Mouse (Mus musculus): ENCODE results near the gene Mgat5. TPM values are rescaled to one million over a fixed set of nuclear protein-coding genes. Genes with fewer than 3 reads are reported as not detected.

The Mgat5 gene
- total and polyA plus RNA-seq, 3 experiments, result 0.16 TPM; not detected in 2

GRCm38 (mm10) chr1:127400198-127400597 is 195.4 kb downstream of the Mgat5 start:
- DNase-seq (ENCODE audit: low spot score) (no peak), ATAC-seq (ENCODE audit: extremely low read depth, insufficient number of reproducible peaks, low FRiP score, poor library complexity, severe bottlenecking) (no peak)
- no peaks in the 10 kb centered on the region for H3K36me3 ChIP-seq (replicated peaks)
- H3K27me3 ChIP-seq (ENCODE audit: insufficient read depth, low read length), result no peaks in the 10 kb centered on the region
- H3K4me1 ChIP-seq (ENCODE audit: insufficient read depth, low read depth, low read length), result no peaks in the 10 kb centered on the region
- H3K9me3 ChIP-seq (replicated peaks), result peaks cover 75% of the 10 kb centered on the region
- H3K4me3 ChIP-seq (ENCODE audit: low read depth, low read length), result no peak overlapping the region
- TF ChIP-seq GATA1 (IDR thresholded peaks at IDR 0.05; ENCODE audit: borderline replicate concordance, low read length) (no peak), POLR2AphosphoS5 (IDR thresholded peaks at IDR 0.05; ENCODE audit: insufficient replicate concordance, low read depth, low read length) (no peak), CTCF (IDR thresholded peaks at IDR 0.05; ENCODE audit: low read depth, low read length) (no peak), TAL1 (conservative IDR thresholded peaks at IDR 0.05; ENCODE audit: low read depth, low read length) (no peak), GATA2 (IDR thresholded peaks at IDR 0.05; ENCODE audit: borderline replicate concordance, low read depth, low read length) (no peak)

GRCm38 (mm10) chr1:127400666-127401065 is 195.9 kb downstream of the Mgat5 start:
- Histone ChIP-seq H3K4me1 (ENCODE audit: insufficient read depth, low read depth, low read length) (no peaks in the 10 kb centered on the region), H3K27me3 (ENCODE audit: insufficient read depth, low read length) (no peaks in the 10 kb centered on the region), H3K9me3 (replicated peaks) (peaks cover 75% of the 10 kb centered on the region), H3K4me3 (ENCODE audit: low read depth, low read length) (no peak overlapping the region), H3K36me3 (replicated peaks) (no peaks in the 10 kb centered on the region)
- TF ChIP-seq TAL1 (conservative IDR thresholded peaks at IDR 0.05; ENCODE audit: low read depth, low read length) (no peak), POLR2AphosphoS5 (IDR thresholded peaks at IDR 0.05; ENCODE audit: insufficient replicate concordance, low read depth, low read length) (no peak), CTCF (IDR thresholded peaks at IDR 0.05; ENCODE audit: low read depth, low read length) (no peak), GATA2 (IDR thresholded peaks at IDR 0.05; ENCODE audit: borderline replicate concordance, low read depth, low read length) (no peak), GATA1 (IDR thresholded peaks at IDR 0.05; ENCODE audit: borderline replicate concordance, low read length) (no peak)
- no peak for DNase-seq (ENCODE audit: low spot score)
- ATAC-seq (ENCODE audit: extremely low read depth, insufficient number of reproducible peaks, low FRiP score, poor library complexity, severe bottlenecking), result no peak

DNA sequence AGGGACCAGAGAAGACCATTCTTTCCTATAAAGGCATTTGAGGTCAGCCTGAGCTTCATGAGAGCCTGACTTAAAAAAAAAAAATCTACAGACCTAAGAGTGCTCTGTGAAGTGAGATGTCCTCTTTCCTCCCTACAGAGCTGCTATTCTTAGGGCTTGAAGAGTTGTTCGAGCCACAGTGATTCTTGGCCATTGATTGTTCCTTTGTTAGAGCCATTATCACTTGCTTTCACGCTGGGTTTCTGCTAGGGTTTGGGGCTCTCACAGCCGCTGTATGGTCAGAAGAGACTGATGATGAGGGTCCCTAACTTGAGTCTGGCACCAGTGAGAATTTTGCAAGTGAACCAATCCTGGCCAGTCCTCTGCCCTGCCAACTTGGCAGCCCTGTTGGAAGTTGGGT is 199.8 kb downstream of the Mgat5 start:
- no peak for TF ChIP-seq GATA1 (IDR thresholded peaks at IDR 0.05; ENCODE audit: borderline replicate concordance, low read length)
- TF ChIP-seq POLR2AphosphoS5 (IDR thresholded peaks at IDR 0.05; ENCODE audit: insufficient replicate concordance, low read depth, low read length), result no peak
- no peak for TF ChIP-seq TAL1 (conservative IDR thresholded peaks at IDR 0.05; ENCODE audit: low read depth, low read length)
- TF ChIP-seq GATA2 (IDR thresholded peaks at IDR 0.05; ENCODE audit: borderline replicate concordance, low read depth, low read length), result no peak
- TF ChIP-seq CTCF (IDR thresholded peaks at IDR 0.05; ENCODE audit: low read depth, low read length), result no peak
- H3K27me3 ChIP-seq (ENCODE audit: insufficient read depth, low read length), result no peaks in the 10 kb centered on the region
- peaks cover 65% of the 10 kb centered on the region for H3K9me3 ChIP-seq (replicated peaks)
- ATAC-seq (ENCODE audit: extremely low read depth, insufficient number of reproducible peaks, low FRiP score, poor library complexity, severe bottlenecking) (no peak), DNase-seq (ENCODE audit: low spot score) (no peak)
- H3K4me3 ChIP-seq (ENCODE audit: low read depth, low read length), result no peak overlapping the region
- no peaks in the 10 kb centered on the region for H3K4me1 ChIP-seq (ENCODE audit: insufficient read depth, low read depth, low read length)
- H3K36me3 ChIP-seq (replicated peaks), result no peaks in the 10 kb centered on the region

DNA sequence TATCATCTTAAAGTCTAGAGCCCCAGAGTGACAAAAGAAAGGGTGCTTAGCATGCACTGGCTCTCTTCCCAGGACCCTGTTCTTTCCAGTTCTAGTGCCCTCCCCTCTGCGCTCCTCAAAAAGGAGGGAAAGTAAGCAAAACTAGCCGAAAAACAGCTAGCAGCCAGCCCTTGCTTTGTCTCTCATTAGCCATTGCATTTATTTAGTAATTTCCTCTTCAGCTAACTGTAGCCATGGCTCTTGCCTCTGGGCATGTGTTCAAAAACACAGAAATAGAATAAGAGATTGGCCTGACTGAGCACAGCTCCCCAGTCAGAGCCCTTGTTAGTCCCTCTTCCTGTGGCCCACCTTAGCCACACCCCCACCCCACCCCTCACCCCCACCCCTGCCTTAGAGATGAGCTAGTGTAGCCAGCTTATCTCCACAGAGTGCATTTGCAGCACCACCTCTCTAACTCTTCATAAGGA is 204.2 kb downstream of the Mgat5 start:
- Histone ChIP-seq H3K4me3 (ENCODE audit: low read depth, low read length) (no peak overlapping the region), H3K9me3 (replicated peaks) (peaks cover 63% of the 10 kb centered on the region), H3K36me3 (replicated peaks) (no peaks in the 10 kb centered on the region), H3K4me1 (ENCODE audit: insufficient read depth, low read depth, low read length) (no peaks in the 10 kb centered on the region), H3K27me3 (ENCODE audit: insufficient read depth, low read length) (no peaks in the 10 kb centered on the region)
- DNase-seq (ENCODE audit: low spot score) (no peak), ATAC-seq (ENCODE audit: extremely low read depth, insufficient number of reproducible peaks, low FRiP score, poor library complexity, severe bottlenecking) (no peak)
- no peak for TF ChIP-seq GATA2 (IDR thresholded peaks at IDR 0.05; ENCODE audit: borderline replicate concordance, low read depth, low read length)
- no peak for TF ChIP-seq CTCF (IDR thresholded peaks at IDR 0.05; ENCODE audit: low read depth, low read length)
- no peak for TF ChIP-seq GATA1 (IDR thresholded peaks at IDR 0.05; ENCODE audit: borderline replicate concordance, low read length)

DNA sequence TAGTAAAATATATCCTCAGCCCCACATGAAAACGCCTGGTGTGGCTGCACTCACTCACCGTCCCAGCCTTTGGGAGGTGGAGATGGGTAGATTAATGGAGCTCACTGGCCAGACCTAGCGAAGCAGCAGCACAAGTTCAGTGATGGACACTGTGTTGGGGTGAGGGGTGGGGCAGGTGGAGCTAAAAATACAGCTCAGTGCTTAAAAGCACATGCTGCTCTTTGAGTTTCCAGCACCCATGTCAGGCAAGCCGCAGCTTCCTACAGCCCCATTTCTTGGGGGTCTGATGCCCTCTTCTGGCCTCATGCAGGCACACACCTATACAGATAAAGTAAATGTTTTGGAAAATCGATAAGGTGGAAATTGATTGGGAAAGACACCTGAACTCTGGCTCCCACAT is 204.7 kb downstream of the Mgat5 start:
- ATAC-seq (ENCODE audit: extremely low read depth, insufficient number of reproducible peaks, low FRiP score, poor library complexity, severe bottlenecking), result no peak

DNA sequence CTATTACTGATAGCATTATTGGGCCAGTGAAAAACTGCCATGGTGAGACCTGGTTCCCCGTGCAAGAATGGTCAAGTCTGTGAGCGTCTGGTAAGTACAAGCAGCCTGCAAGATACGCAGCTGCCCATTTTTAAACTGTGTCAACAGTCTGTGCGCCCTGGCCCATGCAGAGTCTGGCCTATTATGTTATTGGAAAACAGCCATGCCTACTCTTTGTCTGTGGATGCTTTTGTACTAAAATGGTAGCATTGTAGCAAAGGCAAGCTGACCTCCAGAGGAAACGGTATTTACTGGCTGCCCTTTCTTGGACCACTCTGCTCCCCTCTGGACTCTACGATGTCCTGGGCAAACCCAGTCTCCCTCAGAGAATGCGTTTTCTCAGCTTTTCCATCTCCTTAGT is 209.7 kb downstream of the Mgat5 start:
- peaks cover 78% of the 10 kb centered on the region for H3K9me3 ChIP-seq (replicated peaks)
- TF ChIP-seq GATA2 (IDR thresholded peaks at IDR 0.05; ENCODE audit: borderline replicate concordance, low read depth, low read length) (no peak), CTCF (IDR thresholded peaks at IDR 0.05; ENCODE audit: low read depth, low read length) (no peak), POLR2AphosphoS5 (IDR thresholded peaks at IDR 0.05; ENCODE audit: insufficient replicate concordance, low read depth, low read length) (no peak), TAL1 (conservative IDR thresholded peaks at IDR 0.05; ENCODE audit: low read depth, low read length) (no peak), GATA1 (IDR thresholded peaks at IDR 0.05; ENCODE audit: borderline replicate concordance, low read length) (no peak)
- no peak overlapping the region for H3K4me3 ChIP-seq (ENCODE audit: low read depth, low read length)
- no peaks in the 10 kb centered on the region for H3K4me1 ChIP-seq (ENCODE audit: insufficient read depth, low read depth, low read length)
- ATAC-seq (ENCODE audit: extremely low read depth, insufficient number of reproducible peaks, low FRiP score, poor library complexity, severe bottlenecking) (no peak), DNase-seq (ENCODE audit: low spot score) (no peak)
- H3K27me3 ChIP-seq (ENCODE audit: insufficient read depth, low read length), result no peaks in the 10 kb centered on the region
- no peaks in the 10 kb centered on the region for H3K36me3 ChIP-seq (replicated peaks)

More for the DNA sequence above, 204.7 kb downstream of the Mgat5 start:
- Histone ChIP-seq H3K36me3 (replicated peaks) (no peaks in the 10 kb centered on the region), H3K9me3 (replicated peaks) (peaks cover 64% of the 10 kb centered on the region), H3K4me1 (ENCODE audit: insufficient read depth, low read depth, low read length) (no peaks in the 10 kb centered on the region), H3K4me3 (ENCODE audit: low read depth, low read length) (no peak overlapping the region), H3K27me3 (ENCODE audit: insufficient read depth, low read length) (no peaks in the 10 kb centered on the region)
- TF ChIP-seq POLR2AphosphoS5 (IDR thresholded peaks at IDR 0.05; ENCODE audit: insufficient replicate concordance, low read depth, low read length) (no peak), GATA1 (IDR thresholded peaks at IDR 0.05; ENCODE audit: borderline replicate concordance, low read length) (no peak), TAL1 (conservative IDR thresholded peaks at IDR 0.05; ENCODE audit: low read depth, low read length) (no peak), GATA2 (IDR thresholded peaks at IDR 0.05; ENCODE audit: borderline replicate concordance, low read depth, low read length) (no peak), CTCF (IDR thresholded peaks at IDR 0.05; ENCODE audit: low read depth, low read length) (no peak)
- DNase-seq (ENCODE audit: low spot score), result no peak

Measured in G1E (cell line).